Mouse (Mus musculus) embryonic facial prominence, embryonic 11.5 days (tissue): ENCODE measurements at regions not wholly inside any gene's neighbourhood (a gene's known extent, or its start where the extent isn't known, plus 50 kb on each side); places are given as distances from the start of the nearest gene placed in this dataset.

ENCODE experiments used
- ATAC-seq: fragments of 200-750 bp; cut with Nextera tagmentation; replicated peaks from 2 replicates; pipeline ENCODE4 v1.8.0; 2017; ENCODE audit warnings: low read depth; ENCODE audit not compliant: insufficient number of reproducible peaks, low FRiP score, low TSS enrichment
- DNase-seq: peaks from one replicate; pipeline ENCODE4 v3.0.0-alpha.2; 2015; ENCODE audit warnings: low spot score
- H3K27ac ChIP-seq: fragments of 300-500 bp; sonication (generic); replicated peaks from 2 replicates; pipeline ENCODE4 v1.5.1; 2014; ENCODE audit warnings: mild to moderate bottlenecking, low read depth, low read length, control low read depth
- H3K27me3 ChIP-seq: fragments of 300-500 bp; sonication (generic); 2 replicates; pipeline ENCODE4 v1.6.1; 2014; ENCODE audit warnings: mild to moderate bottlenecking, low read length, moderate library complexity, mixed read lengths; ENCODE audit not compliant: control insufficient read depth, insufficient read depth
- H3K36me3 ChIP-seq: fragments of 300-500 bp; sonication (generic); replicated peaks from 2 replicates; pipeline ENCODE4 v1.6.1; 2014; ENCODE audit warnings: low read depth, mild to moderate bottlenecking, low read length, moderate library complexity, mixed read lengths; ENCODE audit not compliant: control insufficient read depth, insufficient read depth
- H3K4me1 ChIP-seq: fragments of 300-500 bp; sonication (generic); 2 replicates; pipeline ENCODE4 v1.6.1; 2014; ENCODE audit warnings: low read length, mixed read lengths; ENCODE audit not compliant: control insufficient read depth, insufficient read depth
- H3K4me2 ChIP-seq: fragments of 300-500 bp; sonication (generic); 2 replicates; pipeline ENCODE4 v1.6.1; 2014; ENCODE audit warnings: low read depth, mild to moderate bottlenecking, control low read depth, low read length, moderate library complexity
- H3K4me3 ChIP-seq: fragments of 300-500 bp; sonication (generic); 2 replicates; pipeline ENCODE4 v1.5.1; 2014; ENCODE audit warnings: low read depth, low read length, control low read depth
- H3K9ac ChIP-seq: fragments of 300-500 bp; sonication (generic); replicated peaks from 2 replicates; pipeline ENCODE4 v1.6.1; 2014; ENCODE audit warnings: mild to moderate bottlenecking, control low read depth, low read length
- H3K9me3 ChIP-seq: fragments of 300-500 bp; sonication (generic); replicated peaks from 2 replicates; pipeline ENCODE4 v1.6.1; 2016; ENCODE audit warnings: mild to moderate bottlenecking, low read length, inconsistent platforms, mixed read lengths; ENCODE audit not compliant: control insufficient read depth
- WGBS: fragments of 180-500 bp; shearing (Covaris S2); extraction: QIAGEN DNeasy Blood & Tissue Kit; methylation state at CpG from one replicate; pipeline ENCODE4 v1.1.7; 2014; 5-methylcytosine and 5-hydroxymethylcytosine counted together

DNA sequence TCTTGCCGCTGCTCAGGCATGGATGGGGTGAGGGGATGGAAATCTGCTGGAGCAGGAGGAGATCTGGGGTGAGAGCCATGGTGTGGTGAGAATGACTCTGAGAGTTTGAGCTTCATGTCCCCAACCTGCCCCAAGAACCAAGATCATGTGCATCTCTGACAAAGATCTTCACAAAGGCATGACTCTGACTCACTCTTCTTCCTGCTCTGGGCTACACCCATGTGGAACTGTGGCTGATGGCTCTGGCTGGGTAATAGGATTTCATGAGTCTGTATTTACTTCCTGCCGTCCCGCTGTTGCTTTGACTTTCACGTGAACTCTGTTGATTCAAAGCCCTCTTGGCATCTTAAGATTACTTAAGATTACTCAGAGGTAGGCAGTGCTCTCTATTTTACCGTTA, 151.8 kb upstream of the Hmga2 start:
- DNase-seq: no peak

DNA sequence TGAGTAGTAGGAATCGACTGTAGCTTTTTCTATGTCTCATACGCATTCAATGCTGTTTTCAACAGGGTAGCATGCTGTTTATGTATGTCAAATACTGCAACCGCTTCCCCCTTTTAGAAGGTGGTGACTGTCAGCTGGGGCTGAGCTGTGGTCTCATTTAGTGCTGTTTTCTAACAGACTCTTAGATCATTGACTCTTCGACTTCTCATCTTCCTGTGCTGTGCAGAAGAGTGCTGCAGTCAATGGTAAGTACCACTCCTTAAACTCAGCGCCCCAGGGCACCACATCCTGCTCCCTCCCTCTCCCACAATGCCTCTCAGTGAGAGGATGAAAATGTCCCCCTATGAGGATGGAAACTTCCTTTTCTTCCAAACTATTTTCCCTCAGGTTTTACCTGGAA, 149.2 kb upstream of the Hmga2 start:
- Histone ChIP-seq H3K27ac (no peak overlapping the region), H3K4me1 (no peaks in the 10 kb centered on the region), H3K4me2 (no peak overlapping the region), H3K36me3 (no peaks in the 10 kb centered on the region), H3K9me3 (no peaks in the 10 kb centered on the region), H3K27me3 (no peaks in the 10 kb centered on the region), H3K4me3 (no peak overlapping the region), H3K9ac (no peak overlapping the region)
- DNase-seq (no peak), ATAC-seq (no peak)
- 65% methylated on average over 5 of the region's 5 CpGs for WGBS

More for the DNA sequence above, 151.8 kb upstream of the Hmga2 start:
- no peak for ATAC-seq
- no peaks in the 10 kb centered on the region for H3K27me3 ChIP-seq
- no peak overlapping the region for H3K27ac ChIP-seq
- no peaks in the 10 kb centered on the region for H3K4me1 ChIP-seq
- H3K9ac ChIP-seq: no peak overlapping the region
- no peaks in the 10 kb centered on the region for H3K36me3 ChIP-seq
- no peaks in the 10 kb centered on the region for H3K9me3 ChIP-seq
- H3K4me3 ChIP-seq: no peak overlapping the region
- H3K4me2 ChIP-seq: no peak overlapping the region
- WGBS: 74% methylated on average over 5 of the region's 5 CpGs

DNA sequence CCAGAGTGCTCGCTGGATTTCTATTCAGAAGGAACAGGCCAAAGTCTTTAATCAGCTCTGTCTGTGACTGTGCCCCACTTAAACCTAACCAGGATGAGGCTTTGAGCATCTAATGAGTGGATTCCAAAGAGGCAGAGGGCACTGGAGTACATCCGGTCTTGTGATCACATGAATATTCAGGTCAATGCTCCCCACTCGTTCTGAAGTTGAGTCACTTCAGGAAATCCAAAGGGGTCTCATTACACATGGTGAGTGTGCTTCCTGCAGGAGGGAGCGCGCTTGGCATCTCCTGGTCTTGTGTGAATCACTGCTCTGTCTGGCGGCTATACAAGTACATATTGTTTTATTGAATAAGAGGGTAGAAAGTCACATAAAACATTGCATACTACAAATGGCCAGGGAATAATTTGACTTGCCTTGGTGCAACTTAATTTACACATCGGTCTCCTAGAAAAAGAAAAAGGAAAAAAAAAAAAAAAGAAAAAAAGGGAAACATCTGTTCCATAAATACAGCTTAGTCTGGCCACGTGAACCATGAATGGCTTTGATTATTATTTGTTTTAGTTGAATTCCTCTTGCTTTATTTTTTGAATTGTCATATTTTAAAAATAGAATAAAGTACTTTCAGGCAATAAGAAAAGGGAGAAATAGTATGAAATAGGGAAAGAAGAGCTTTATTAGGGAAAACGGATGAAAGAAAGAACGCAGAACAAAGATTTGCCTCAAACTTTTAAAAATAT, 148.1 kb upstream of the Hmga2 start:
- no peaks in the 10 kb centered on the region for H3K4me1 ChIP-seq
- no peak overlapping the region for H3K4me2 ChIP-seq
- no peaks in the 10 kb centered on the region for H3K36me3 ChIP-seq
- H3K4me3 ChIP-seq: no peak overlapping the region
- H3K27me3 ChIP-seq: no peaks in the 10 kb centered on the region
- ATAC-seq (no peak), DNase-seq (peak; percentile 60)
- H3K9ac ChIP-seq: no peak overlapping the region
- H3K9me3 ChIP-seq: no peaks in the 10 kb centered on the region
- 49% methylated on average over 10 of the region's 10 CpGs for WGBS
- H3K27ac ChIP-seq: no peak overlapping the region

DNA sequence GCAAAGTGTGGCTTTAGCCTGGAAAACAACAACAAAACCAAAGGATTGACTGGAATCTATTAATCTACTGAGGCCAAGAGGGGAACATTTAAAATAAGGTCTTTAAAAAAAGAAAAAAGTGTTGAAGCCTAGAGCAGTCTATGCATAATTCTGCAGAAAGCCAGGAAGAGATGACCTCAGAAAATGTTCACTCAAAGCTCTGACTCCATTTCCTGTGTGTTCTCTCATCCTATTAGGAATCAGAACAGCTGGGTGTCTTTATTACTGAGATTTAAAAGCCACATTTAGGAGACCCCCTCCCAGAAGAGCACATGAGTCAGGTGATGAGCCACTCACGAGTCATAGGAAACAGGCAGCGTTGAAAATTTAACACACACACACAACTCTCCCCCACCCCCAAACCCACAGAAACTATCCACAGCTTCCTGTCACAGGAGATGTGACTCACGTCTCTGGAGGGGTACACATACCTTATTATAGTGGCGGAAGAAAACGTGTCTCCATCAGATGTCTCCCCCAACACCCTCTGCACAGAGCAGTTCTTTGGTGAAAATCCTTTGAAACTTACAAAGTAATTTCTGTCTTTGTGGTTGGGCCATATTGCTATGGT, 140.2 kb upstream of the Hmga2 start:
- Histone ChIP-seq H3K4me1 (no peaks in the 10 kb centered on the region), H3K4me3 (no peak overlapping the region), H3K36me3 (no peaks in the 10 kb centered on the region), H3K9me3 (no peaks in the 10 kb centered on the region), H3K4me2 (no peak overlapping the region), H3K27ac (no peak overlapping the region), H3K9ac (no peak overlapping the region), H3K27me3 (no peaks in the 10 kb centered on the region)
- 76% methylated on average over 5 of the region's 5 CpGs for WGBS
- ATAC-seq (no peak), DNase-seq (no peak)

DNA sequence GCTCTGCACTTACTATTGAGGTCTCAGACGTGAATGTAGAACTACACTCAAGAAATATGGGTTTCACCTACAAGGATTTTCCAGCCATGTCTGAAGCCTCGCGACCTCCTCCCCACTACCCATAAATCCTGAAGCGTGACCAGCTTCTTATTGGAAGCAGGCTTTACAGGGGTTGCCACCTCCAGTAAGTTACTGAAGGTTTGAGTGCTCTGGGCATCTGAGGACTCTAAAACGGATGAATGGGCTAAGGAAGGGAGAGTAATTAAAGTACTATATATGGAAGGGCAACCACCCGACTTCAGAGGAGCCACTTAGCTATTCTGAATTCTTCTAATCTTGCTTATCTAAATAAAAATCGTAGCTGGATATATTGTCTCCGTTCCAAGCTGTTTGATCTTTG, 136.1 kb upstream of the Hmga2 start:
- Histone ChIP-seq H3K4me3 (no peak overlapping the region), H3K4me1 (no peaks in the 10 kb centered on the region), H3K4me2 (no peak overlapping the region), H3K27ac (no peak overlapping the region), H3K27me3 (no peaks in the 10 kb centered on the region), H3K9me3 (no peaks in the 10 kb centered on the region), H3K9ac (no peak overlapping the region), H3K36me3 (no peaks in the 10 kb centered on the region)
- ATAC-seq (no peak), DNase-seq (no peak)
- 73% methylated on average over 8 of the region's 8 CpGs for WGBS

DNA sequence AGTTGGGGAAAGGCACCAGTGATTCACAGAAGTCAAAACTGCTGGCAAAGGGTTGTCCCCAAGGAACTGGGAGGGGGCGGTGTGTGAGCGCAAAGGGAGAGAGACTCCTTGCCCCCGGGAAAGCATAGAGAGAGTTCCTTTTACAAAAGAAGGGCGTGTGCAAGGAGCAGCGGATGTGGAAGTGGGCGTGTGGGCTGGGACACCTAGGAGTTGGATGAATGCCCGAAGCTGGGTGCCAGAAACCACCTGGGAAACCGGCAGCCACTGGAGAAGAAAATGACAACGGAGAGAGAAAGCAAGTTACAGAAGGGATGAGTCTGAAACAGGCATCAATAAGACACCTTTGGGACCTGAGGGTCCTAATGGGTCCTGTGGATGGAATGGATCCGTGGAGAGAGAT, 133.8 kb upstream of the Hmga2 start:
- ATAC-seq (no peak), DNase-seq (no peak)
- H3K9me3 ChIP-seq: no peaks in the 10 kb centered on the region
- H3K4me1 ChIP-seq: no peaks in the 10 kb centered on the region
- 74% methylated on average over 10 of the region's 10 CpGs for WGBS
- H3K4me2 ChIP-seq: no peak overlapping the region
- no peak overlapping the region for H3K4me3 ChIP-seq
- no peak overlapping the region for H3K27ac ChIP-seq
- H3K27me3 ChIP-seq: no peaks in the 10 kb centered on the region
- H3K36me3 ChIP-seq: no peaks in the 10 kb centered on the region
- H3K9ac ChIP-seq: no peak overlapping the region

DNA sequence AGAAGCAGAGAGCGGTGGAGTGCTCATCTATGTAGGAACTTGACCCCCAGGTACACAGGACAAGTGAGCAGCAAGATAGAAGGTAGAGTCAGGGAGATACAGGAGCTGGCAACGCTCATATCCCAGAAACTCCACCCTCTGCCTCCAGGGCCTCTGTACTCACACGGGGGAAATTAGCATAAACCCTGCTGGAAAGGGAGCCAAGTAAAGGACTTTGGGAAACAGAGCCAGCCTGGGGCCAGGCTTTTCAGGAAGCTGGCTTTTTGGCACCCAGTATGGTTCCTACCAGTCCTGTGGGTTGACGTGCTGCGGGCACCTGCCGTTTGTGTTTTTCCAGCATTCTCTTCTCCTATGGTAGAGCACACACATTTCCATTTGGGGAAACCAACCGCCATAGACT, 128.2 kb upstream of the Hmga2 start:
- Histone ChIP-seq H3K36me3 (no peaks in the 10 kb centered on the region), H3K4me2 (no peak overlapping the region), H3K4me3 (no peak overlapping the region), H3K9ac (no peak overlapping the region), H3K27me3 (no peaks in the 10 kb centered on the region), H3K4me1 (no peaks in the 10 kb centered on the region), H3K9me3 (no peaks in the 10 kb centered on the region), H3K27ac (no peak overlapping the region)
- DNase-seq: no peak
- 45% methylated on average over 7 of the region's 7 CpGs for whole genome bisulfite sequencing
- no peak for ATAC-seq

DNA sequence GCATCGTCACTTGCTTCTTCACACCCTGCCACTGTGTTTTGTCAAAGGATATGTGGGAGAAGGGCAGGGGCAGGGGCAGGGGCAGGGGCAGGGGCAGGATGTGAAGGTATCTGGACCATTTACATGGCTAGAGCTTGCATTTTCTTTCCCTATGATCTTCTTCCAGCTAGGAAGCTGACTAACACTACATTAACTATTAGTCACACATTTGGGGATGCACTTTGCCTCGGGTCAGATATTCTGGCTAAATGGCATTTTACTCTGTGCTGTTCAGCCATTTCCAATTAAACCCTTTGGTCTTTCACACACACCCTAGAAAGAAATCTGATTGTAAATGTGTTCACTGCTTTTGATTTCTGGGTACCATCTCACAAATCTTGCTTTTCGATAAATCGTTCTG, 126.9 kb upstream of the Hmga2 start:
- 88% methylated on average over 4 of the region's 4 CpGs for WGBS
- DNase-seq (no peak), ATAC-seq (no peak)

More for the DNA sequence above, 126.9 kb upstream of the Hmga2 start:
- H3K27ac ChIP-seq: no peak overlapping the region
- H3K36me3 ChIP-seq: no peaks in the 10 kb centered on the region
- H3K9me3 ChIP-seq: no peaks in the 10 kb centered on the region
- no peaks in the 10 kb centered on the region for H3K27me3 ChIP-seq
- no peak overlapping the region for H3K4me2 ChIP-seq
- H3K4me3 ChIP-seq: no peak overlapping the region
- H3K9ac ChIP-seq: no peak overlapping the region
- no peaks in the 10 kb centered on the region for H3K4me1 ChIP-seq
